Mouse (Mus musculus) testis, adult 2 months (tissue): ENCODE data around the gene Aqp5.

ENCODE experiments used
- CTCF ChIP-seq: fragments of 200-500 bp; IDR thresholded peaks from 2 replicates; pipeline ENCODE4 v1.5.1; 2012; ENCODE audit warnings: low read depth, mild to moderate bottlenecking, inconsistent platforms, low read length, moderate library complexity; ENCODE audit not compliant: control insufficient read depth, insufficient read depth, insufficient replicate concordance
- POLR2A ChIP-seq: fragments of 200-500 bp; IDR thresholded peaks from 2 replicates; pipeline ENCODE4 v1.6.1; 2012; ENCODE audit warnings: low read depth, mild to moderate bottlenecking, inconsistent platforms, low read length, moderate library complexity; ENCODE audit not compliant: control insufficient read depth

GRCm38 (mm10) chr15:99592877-99593276, 2.3 kb downstream of the Aqp5 start:
- no peak for TF ChIP-seq POLR2A
- TF ChIP-seq CTCF: no peak
